Mouse (Mus musculus) adrenal gland, postnatal 4 days (tissue): ENCODE results near the gene Slc23a4. TPM values are rescaled to one million over a fixed set of nuclear protein-coding genes. Genes with fewer than 3 reads are reported as not detected.

Experiments used
- DNase-seq, 2 experiments: peaks; one replicate each; pipeline ENCODE4 v3.0.0; 2021 to 2022; ENCODE audit warnings: low spot score in 2 of 2, mixed read lengths in 2 of 2
- total RNA-seq, 2 experiments: library from RNA; stranded (reverse); gene quantifications; 2 replicates each; pipeline ENCODE4 v1.2.3; 2021

The Slc23a4 gene
- total RNA-seq, 2 experiments from 2014 or later = 0.48 to 0.92 TPM

DNA sequence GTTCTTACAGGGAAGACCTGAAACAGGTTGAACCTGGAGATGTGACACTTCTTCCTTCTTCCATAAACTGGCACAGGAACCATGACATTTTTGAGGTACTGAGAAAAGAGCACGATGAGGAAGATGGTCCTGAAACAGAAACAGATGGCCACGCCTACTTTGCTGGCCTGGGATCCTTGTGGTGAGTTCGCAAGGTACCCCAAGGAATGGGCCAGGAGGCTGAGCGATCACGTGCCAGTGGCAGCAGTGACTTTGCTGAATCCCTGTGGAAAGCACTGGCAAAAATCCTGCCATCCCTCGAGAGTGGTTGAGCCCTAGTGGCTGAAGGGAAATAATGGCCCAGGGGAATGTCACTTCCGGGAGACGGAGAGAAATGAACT, 32.4 kb downstream of the Slc23a4 start:
- DNase-seq = no peak

DNA sequence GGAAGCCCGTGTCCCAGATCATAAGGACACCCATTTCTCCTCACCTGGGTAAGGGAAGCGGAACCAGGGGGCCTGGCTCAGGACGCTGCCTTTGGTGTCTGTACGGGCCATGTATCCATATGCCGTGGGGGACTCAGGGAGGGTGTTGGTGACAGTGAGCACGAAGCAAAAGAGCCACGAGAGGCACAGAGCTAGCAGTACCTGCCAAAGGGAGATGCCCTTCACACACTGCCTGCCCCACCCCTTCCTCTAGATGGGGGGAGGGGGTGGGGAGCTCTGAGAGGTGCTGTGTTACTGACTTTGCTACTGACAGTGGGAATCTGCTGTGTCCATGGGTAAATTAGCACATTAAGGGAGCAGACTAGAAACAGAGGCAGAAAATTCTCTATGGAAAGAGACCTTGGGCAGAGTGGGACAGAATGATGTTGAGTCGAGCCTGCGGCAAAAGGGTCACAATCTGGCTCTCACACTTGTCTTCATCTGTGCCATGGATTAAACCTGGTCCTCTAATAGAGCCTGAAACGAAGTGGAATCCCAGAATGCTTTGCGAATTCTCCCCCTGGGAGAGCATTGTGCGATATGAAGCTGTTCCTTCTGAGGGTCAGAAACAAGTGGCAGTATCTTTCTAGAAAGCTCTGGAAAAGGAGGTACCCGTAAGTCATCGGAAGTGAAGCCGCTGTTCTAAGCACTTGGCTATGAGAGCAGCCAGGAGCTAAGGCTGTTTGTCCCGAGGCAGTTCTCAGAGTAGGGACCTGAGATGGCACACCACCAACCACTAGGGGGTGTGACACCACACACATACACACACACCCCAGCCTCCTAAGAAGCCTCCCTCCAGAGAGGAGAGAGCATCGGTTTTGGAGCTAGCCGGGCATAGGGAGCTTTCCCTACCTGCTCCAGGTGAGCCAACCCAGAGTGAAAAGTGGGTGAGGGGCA, 33.0 kb downstream of the Slc23a4 start:
- no peak for DNase-seq

DNA sequence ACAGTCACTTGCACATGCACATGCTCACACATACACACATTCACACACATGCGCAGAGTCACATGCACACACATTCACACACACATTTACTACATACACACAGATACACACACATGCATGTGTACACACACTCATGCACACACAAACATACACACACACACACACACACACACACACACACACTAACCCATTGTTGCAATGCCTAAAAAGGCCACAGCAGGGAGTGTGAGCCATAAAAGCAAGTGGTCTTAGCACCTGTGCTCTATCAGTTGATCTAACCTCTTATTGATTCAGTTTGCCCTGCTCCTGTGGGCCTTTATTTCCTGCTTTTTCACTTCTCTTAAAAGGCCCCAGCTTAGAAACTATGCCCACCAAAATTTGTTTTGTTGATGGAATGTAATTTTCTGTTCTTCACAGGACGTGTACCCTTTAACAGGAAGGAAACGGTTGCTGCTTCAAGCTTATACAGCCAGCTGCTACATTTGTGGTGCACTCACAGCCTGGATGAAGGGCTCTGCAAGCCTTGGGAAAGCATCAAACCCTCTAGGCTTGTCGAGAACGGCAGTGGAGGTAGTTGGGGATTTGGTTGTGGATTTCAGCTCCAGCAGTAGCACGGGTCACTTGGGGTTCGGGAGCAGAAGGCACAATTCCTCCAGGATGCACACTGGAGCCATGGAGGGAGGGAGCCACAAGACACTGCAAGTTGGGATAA, 36.1 kb downstream of the Slc23a4 start:
- no peak for DNase-seq

DNA sequence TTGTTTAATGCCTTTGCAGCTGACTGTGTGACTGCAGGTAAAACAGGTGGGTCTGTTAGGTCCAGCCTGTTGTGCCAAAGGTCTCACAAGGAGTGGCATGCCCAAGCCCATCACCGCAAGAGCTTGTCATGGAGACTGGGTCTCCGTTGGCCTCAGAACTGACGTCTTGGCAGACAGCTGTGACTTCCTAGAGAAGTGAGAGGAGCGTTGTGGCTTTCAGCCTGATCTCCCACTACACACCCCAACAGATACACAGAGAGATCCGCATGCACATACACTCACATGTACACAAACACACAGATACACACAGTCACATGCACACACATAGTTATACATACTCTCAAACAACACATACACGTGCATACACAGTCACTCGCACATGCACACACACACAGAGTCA, 36.7 kb downstream of the Slc23a4 start:
- no peak for DNase-seq

DNA sequence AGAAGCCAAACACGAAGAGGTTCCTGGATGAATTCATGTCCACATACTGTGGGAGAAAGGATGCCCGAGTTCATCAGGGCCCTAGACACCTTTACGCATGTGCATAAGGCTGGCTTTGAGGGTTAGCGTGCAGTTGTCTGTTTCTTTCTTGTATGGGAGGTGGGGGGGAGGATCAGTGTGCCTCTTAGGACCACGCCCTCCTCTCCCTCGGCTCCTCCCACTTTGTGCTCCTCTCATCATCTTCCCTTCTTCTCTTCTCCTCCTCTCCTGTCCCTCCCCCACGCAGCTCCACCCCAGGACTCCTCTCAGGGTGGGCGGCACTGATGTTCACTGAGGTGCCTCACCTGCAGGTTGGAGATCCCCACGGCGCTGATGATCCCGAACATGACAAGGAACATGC, 39.7 kb downstream of the Slc23a4 start:
- no peak for DNase-seq

DNA sequence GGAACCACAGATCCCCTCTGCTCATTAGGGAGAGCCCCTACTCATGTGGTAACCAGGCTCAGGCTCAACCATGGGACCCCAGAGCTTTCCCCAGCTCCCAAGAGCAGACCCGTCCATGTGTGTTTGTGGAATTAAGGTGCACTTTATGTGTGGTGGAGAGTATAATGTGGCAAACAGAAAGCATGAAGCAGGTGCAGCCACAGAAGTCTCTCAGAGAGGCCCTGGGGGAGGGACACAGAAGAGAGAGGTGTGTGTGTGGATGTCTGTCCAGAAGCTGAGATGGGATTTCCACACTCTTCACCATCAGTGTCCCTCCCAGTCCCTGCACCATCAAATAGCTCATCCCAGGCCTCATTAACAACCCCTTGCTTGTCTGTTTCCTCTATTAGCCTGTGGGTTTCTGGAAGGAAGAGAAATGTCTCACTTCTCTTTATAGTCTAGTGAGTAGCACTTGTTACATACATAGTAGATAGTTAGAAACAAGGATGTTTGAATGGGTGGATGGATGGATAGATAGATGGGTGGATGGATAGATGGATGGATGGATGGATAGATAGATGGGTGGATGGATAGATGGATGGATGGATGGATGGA, 41.6 kb downstream of the Slc23a4 start:
- no peak for DNase-seq

DNA sequence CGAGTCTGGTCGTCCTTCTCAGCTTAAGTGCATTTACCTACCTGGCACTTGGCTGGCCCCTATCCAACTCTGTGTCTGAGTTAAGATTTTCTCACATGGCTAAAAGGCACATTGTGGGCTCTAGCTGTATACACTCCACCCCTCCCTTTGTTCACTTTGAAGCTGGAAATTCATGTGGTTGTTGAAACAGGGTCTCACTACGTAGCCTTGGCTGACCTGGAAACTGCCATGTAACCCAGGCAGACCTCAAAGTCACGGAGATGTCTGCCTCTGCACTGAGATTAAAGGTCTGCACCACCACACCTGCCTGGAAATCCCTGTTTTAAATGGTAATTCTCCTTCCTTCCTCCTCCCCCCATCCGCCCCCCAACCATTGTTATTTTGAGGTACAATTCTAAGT, 44.7 kb downstream of the Slc23a4 start:
- DNase-seq = no peak

DNA sequence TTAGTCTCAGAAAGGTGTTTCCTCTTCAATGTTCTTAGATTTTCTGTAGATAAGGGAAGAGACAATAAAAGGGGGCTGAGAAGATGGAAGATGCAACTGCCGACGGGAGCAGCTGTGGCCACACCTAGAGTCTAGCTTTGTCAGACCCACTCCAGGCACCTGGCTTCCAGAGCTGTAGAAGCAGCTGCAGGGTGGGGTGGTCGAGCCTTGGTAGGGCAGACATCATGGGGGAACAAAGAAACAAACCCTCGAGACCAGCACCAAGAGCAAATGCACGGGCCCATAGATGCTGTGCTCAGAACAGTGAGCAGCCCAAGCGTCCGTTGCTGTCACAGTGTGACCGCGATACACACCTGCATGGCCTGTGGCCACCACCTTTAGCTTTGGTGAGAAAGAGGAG, 45.8 kb downstream of the Slc23a4 start:
- DNase-seq = no peak

DNA sequence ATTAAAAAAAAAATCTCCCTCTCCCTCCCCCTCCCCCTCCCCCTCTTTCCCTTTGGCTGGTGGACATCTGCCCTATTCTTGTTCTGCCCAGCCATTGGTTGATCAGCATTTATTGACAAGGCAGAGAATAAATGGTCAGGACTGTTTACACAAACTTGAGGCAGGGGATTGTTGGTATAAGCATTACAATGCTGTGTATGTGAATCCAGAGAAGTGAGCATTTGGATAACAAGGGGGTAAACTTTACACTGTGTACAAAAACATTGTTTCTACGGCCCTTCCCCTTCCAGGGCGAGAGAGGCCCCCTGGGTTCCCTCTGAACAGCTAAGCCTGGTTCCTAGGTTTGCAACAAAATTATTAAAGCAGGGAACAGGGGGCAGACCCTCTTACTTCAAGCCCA, 46.7 kb downstream of the Slc23a4 start:
- DNase-seq = no peak

DNA sequence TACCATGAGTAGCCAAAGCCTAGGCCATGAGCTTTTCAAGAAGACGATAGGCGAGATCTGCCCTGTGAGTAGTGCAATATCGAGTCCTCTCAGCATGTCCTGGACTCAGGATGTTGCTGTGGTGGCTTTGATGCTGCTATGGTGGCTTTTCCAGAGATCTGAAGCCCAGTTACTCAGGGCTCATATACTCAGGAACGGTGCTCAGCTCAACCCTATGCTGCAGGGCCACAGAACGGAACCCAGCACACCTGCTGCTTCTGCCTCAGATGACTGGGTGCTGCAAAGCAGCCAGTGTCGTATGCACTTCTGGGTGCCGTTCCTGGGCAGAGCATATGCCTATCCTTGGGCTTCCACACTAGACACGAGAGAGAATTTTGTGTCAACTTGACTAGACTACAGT, 48.8 kb downstream of the Slc23a4 start:
- DNase-seq = no peak

DNA sequence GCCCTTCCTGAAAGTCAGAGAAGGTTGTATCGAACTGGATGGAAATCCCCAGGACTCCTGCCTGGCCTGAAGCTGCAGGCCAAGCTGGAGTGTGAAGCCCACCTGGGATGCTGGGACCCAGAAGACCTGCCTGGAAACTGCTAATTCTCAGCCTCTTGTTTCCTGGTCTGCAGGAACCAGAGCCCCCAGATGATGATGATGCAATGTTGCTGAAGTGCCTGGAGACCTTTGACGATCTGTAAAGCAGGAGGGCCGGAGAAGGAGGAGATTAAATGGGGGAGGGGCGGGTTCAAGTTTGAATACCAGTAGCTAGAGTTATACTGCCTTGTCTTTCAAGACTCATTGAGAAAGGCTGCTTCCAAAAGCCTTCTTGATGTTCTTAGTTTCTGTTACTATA, 49.3 kb downstream of the Slc23a4 start:
- no peak for DNase-seq

DNA sequence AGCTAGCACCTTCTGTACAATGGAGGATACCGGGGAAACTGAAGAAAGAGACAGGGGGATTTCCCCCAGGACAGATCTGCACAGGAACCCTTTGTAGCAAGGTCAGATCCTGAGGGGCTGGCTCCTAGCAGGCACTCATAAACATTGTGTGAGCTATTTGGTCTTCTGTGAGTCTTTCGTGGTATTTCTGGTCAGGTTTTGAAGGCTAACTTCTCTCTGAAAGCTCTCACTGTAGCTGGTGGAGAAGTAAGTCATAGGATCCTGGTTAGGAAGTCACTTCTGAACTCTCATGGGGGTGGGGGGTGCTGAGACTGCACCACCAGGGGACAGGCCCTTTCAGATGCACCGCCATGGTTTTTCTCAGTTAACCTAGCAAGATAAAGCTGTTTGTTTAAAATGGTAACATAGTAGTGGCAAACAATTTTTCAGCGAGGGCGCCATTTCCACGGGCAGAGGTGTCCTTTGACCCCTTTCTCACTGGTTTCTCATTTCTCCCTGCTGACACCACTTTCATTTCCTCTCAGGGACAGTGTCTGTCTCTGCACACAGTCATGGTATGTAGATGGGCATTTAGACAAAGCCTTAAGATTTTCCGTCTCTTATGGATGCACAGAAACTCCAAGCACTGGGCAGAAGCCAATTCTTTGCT, 49.8 kb downstream of the Slc23a4 start:
- DNase-seq = no peak

DNA sequence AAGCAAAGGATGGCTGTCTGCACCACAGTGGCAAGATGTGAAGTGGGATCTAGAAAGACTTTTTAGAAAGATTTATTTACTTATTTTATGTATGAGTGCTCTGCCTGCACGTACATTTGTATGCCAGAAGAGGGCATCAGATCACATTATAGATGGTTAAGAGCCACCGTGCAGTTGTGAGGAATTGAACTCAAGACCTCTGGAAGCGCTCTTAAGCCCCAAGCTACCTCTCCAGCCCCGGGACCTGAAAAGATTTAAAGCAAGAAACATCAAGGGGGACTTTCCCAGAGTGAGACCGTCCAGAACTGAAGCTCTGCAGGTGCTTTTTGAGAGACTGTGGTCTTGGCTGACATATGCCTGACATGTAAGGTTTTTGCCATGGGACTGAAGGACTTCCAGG, 51.5 kb downstream of the Slc23a4 start:
- DNase-seq = no peak

DNA sequence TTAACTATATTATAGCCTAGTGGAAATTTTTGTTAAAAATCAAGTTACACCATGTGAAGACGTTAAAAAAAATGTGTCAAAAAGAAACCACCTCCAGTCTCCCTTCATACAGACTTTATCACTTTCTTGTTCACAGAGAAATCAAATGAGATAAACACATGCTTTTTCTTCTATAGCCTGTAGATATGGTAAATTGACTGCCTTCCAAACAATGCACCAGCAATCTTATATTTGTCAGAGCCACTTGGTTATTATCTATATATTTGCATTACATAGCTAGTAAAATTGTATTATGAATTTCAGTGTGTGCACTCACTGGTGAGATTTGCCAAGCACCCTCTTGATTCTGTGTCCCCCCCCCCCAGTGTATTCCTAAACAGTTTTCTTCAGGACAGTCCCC, 55.6 kb downstream of the Slc23a4 start:
- no peak for DNase-seq

DNA sequence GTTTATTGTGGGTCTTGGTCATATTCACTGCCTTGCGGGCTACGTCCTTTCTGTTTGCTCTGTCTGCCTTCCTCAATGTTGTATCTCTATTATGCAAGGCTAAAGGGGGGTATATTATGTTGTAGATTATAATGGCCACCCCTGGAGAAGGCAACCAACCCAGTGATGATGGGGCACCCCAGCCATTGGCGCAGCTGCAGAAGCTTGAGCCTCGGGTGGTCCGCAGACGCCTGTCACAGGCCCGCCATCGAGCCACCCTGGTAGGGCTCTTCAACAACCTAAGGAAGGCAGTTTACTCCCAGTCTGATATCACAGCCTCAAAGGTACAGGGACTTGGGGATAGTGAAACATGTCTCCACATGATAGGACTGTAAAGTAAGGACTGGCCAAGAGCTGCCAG, 60.6 kb downstream of the Slc23a4 start:
- DNase-seq = no peak

DNA sequence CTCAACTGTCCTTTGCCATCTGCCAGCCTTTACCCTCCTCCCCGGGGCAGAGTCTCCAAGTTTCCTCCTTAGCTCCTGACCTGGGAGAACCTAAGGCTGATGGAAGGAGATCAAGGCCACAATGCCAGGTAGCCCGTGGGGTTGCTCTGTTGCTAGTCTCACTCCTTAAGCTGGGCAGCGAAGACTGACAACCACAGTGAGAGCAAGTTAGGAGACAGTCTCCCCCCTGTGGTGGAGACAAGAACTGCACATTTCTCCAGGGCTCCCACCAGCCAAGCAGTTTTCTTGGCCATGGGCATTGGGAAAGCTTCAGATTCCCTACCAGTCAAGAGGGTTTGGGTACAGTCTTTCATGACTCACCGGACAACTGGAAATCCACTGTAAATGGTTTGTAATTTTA, 61.0 kb downstream of the Slc23a4 start:
- DNase-seq = peak; percentile 34 to 39

DNA sequence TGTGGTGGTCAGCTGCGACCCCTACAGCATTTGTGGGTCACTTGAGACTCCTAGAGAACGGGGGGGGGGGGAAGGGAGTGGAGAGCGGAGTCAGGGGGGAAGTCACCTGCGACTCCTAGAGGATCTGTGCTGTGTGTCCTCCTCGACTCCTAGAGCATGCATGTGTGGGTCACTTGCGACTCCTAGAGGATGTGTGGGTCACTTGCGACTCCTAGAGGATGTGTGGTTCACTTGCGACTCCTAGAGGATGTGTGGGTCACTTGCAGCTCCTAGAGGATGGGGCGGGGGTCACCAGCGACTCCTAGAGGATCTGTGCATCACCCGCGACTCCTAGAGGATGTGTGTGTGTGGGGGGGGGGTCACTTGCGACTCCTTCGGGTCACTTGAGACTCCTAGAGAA, 66.3 kb downstream of the Slc23a4 start:
- DNase-seq = no peak

DNA sequence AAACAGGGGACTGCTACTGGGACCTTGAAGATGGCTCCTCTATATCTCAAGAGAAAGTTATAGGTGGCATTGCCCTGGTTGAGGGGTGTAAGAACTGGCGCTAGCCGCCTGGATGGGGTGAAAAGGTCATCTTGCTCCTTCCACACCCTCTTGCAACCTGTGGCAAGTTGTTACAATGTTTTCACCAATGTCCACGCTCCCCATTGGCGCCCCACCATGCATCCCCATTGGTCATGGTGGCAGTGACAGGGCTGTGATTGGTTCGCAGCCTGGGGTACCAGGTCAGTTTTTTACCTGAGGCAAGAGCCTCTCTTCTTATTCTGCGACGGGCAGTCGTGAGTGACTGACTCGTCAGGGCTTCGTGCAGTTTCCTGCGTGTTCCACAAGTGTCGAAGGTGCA, 67.6 kb downstream of the Slc23a4 start:
- no peak for DNase-seq

DNA sequence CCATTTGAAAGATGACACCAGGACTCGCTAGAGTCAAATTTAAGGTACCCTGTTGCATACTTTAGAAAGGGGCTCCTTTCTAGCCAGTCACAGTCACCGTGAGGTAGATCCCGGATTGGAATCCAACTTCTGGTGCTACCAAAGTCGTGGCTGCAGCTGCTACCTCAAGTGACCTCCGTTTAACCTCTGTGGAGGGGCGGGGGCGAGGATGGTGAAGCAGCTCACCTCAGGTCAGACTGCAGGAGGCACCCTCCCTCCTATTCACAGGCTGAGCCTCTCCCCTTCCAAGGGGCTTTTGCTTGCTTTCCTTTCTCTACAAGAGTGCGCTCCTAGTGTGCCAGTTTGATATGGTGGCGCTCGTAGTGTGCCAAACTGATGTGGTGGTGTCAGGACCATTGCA, 68.2 kb downstream of the Slc23a4 start, which contains the start of gene Stra8:
Gene Stra8 (plus strand): TSS at position 208 of the 400 bp plus-strand sequence.
- no peak for DNase-seq

DNA sequence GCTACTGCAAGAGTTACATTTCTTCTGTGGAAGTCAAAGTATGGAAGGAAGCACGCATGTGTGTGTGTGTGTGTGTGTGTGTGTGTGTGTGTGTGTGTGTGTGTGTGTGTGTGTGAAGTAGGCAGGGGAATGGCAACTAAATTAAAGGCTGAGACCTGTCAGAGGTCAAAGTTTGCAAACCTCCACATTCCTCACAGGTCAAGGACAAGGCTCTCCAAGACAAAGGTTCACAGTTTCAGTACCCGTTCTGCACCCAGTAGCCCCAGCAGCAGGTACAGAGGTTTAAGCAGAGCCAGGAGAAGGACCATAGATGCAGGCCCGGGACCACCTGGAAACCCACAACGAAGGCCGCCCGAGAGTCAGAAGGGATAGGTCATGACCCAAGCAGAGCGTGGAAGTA, 69.1 kb downstream of the Slc23a4 start:
- DNase-seq = no peak

DNA sequence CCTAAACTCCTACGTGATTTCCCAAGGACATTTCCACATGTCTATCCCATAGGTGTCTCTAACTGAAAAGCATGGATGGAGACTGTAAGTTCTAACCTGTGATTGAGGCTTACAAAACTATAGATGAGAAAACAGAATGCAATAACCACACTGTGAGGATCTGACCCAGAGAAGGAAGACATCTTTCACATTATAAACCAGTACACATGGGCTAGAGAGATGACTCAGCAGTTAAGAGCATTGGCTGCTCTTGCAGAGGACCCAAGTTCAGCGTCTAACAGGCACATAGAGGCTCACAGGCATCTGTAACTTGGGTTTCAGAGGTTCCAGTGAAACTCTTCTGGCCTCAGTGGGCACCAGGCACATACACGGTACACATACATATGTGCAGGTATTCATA, 73.7 kb downstream of the Slc23a4 start:
- DNase-seq = no peak
